Mouse (Mus musculus) lung, postnatal 10 days (tissue): ENCODE data around the gene Cort.
"Not testable (repeated sequence)": the region's sequence is repeated elsewhere in the genome, so short reads cannot be mapped to it uniquely, and the experiment has no call there.

Source experiments
- DNase-seq: peaks from one replicate; pipeline ENCODE4 v3.0.0; 2021

Gene Cort

GRCm38 (mm10) chr4:149145151-149145550 lies 18.6 kb upstream of the Cort start:
- no peak for DNase-seq

DNA sequence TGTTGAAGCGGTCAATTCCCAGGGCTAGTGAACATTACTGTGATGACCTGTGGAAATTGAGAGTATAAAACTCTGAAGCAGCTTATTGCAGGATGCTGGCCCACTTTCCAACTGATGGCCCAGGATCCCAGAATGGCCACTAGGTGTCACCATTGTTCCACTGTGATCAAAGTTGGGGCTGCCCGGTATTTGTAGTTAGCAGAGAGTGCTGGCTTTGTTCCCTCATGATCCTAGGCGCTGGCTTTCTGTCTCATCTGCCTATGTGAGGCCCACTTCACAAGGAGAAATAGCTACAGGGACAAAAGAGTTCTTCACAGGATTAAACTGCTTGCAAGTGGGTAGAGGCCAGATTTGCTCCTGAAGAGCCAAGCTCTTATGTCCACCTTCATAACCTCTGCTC lies 17.9 kb upstream of the Cort start:
- peak; percentile 89 for DNase-seq

DNA sequence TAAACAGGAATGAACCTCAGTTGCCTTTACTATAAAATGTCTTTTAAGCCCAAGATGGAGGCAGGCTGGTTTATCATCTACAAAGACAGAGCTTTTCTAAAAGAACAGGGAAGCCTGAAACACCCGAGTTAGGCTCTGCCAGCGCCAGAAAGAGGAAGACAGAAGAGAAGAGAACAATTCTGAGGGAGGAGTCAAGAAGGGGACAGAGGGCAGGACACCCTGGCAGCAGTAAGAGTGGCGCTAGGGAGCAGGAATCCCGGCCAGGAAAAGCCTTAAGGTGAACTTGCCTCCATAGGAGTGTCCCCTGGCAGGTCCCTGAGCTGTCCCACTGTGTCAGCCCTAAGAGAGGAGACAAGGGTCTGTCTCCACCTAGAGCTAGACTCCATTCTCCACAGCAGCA lies 17.0 kb upstream of the Cort start:
- no peak for DNase-seq

GRCm38 (mm10) chr4:149138515-149138914 lies 12.0 kb upstream of the Cort start:
- no peak for DNase-seq

DNA sequence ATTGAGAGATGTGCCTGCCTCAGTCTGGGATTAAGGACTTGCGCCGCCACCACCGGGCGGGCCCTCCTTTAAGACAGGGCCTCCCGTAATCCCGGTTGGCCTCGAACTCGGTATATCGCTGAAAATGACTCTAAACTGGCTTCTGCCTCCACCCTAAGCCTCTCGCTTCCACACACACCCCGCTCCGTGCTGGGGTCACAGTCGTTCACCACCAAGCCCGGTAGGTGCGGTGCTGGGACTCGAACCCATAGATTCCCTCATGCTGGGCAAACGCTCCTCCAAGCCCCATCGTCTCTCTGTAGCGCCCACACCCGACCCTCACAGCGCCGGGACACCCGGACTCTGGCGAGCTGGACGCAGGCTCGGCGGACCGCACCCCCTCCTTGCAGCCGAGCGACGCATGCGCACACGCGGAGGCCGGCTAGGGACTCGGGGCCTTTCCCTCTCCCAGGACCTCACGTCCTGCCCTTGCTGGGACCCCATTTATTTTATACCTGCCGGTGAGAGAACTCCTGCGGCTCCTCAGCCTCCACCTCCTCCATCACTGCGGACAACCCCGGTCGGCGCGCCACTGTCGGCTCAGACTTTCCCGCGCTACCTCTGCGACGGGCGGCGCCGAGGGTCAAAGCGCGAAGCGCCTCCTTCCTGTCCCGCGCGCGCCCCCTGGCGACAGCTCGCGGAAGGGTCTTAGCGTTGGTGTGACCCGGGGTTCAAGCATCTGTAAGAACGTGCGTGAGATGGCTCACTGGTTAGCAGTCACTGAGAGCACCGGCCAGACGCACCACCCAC lies 10.6 kb upstream of the Cort start, which contains the start of gene Cenps:
Cenps (minus strand) TSS at position 648 of the 789 bp plus-strand sequence.
- peak; percentile 95 for DNase-seq

GRCm38 (mm10) chr4:149136116-149136850 lies 9.7 kb upstream of the Cort start:
- no peak for DNase-seq

DNA sequence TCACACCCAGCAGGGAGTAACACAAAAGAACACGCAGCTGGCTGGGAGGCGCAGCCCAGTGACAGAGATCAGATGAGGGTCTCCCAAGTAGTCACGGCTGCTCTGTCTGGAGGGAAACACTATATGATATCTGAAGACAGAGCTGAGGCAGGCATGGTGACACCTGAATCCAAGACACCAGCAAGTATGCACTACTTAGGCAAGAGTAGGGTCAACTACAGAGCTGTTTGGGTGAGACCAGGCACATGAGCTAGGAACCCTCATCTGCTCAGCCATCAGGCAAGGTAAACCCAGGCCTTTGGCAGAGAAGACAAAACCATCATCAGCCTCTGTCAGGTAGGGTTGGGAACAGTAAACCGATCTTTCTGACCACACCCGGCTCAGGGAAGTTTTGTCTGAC lies 6.8 kb upstream of the Cort start:
- DNase-seq = no peak

DNA sequence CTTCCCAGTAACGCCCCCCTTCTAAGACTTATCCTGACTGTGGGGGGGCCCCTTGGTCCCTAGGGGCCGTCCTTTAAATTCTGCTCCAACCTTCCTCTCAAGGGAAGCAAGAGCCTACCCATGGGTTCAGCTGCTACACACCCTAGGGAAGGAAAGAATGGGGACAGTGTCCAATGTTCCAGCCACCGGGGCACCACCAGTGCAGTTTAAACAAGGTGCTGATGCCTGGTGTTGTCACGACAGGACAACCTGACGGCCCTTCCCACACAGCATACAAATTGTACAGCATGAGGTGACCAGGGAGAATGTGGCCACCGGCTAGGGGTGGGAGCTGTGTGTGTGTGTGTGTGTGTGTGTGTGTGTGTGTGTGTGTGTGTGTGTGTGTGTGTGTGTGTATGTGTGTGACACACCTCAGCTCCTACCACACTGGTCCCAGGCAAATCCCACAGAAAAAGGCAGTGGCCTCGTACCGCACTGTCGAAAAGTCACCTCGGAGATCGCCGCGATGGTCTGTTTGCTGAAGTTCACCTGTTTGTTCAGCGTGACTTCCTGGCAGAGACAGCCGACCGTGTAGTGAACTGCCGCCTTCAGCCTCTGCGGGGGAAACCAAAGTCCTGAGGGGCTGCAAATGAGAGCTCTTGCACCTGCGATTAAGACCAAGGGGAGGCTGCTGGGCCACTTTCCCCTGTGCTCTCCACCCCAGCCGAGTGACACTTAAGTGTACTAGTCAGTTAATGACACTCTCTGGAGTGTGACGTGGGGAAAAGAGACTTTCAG lies 5.4 kb upstream of the Cort start:
- DNase-seq = no peak

DNA sequence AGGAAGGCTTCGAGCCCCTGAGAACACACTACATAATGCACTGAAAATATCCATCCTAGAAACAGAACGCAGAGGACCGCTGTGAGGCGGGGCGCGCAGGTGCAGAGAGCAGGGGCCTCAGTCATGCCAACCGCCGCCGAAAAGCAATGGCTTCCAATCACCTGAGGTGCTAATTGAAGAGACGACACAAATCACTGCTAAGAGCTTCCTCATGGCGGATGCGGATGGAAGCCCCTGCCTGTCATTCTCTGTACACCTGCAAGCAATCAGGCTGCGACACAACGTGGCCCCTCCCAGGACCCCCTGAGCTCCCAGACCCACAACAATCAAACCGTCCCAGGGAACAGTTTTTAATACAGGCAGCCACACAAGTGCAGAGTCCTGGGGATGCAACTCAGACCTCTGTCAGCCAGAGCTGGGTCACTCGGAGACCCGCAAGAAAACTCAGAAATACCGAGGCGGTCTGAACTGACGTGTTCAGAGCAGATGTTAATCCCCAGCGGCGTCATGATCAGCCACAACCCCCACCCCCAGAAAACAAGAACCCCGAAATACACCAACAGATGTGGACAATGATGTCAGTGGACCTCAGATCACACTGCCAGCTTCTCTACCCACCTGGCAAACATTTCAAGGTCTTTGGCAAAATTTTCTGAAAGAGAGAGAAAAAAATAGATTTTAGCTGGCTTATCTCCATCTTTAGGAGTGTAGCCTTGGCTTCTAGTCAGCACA lies 4.6 kb upstream of the Cort start:
- no peak for DNase-seq

- DNase-seq = no peak
Observed at GRCm38 (mm10) chr4:149128467-149128866, 1.9 kb upstream of the Cort start.

DNA sequence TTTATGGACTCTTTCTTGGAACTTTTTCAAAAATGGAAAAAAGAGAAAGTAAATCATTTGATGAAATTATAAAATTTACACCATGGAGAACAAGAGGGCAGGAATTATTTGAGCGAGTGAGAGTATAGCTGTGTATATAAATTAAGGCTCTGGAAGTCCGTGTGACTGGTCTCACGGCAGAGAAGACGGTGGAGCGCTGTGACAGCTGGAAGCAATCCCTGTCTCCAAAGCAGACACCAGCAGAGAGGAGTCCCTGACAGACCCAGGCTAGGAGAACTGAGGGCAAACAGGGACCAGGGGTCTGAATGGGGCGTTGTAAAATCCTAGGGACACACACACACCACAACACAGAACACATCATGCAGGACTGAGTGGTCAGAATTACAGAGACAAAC lies 451 bp downstream of the Cort start:
- no peak for DNase-seq

GRCm38 (mm10) chr4:149125341-149126114 lies 1.0 kb downstream of the Cort start:
- no peak for DNase-seq

DNA sequence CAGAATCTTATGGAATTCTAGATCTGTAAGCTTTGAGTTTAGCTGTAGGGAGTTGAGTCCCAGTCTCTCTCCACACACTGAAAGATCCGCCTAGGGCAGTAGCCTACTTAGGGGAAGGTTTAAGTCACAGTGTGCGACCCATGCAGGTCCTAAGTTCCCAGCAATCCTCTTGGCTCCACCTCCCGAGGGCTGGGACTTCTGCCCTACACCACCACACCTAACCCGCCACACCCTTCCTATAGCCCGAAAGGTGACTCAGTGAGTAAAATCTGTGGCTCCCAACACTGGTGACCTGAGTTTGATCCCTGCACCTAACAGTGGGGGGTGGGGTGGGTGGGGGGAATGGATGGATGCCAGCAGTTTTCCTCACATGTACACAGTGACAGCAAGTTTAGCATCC lies 3.1 kb downstream of the Cort start:
- DNase-seq = no peak

DNA sequence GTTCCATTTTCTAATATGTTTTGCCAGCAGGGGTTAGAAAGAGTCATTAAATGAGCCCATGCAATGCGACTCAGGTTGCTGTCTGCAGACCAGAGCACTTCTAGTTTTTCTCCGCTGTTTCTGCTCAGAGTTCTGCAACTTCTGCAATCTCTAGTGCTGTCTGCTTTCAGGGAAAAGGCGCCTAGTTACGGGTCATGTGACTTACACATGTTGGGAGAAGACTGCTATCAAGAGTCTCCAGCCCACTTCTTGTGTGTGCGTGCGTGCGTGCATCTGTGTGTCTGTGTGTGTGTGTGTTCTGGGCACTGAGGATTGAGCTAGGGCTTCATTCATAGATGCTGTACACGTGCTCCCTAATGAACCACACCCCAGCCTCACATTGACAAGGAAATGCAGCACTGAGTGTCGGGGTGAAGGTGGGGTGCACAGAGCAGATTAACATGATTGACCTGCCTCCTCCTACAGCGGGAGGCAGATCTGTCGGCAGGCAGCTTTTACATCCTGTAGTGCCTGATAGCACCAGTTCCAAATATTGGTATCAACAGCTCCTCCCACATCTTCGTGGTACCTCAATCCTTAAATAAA lies 6.5 kb downstream of the Cort start:
- not testable (repeated sequence) for DNase-seq

- DNase-seq = peak; percentile 96
Observed at GRCm38 (mm10) chr4:149103875-149104561, 22.5 kb downstream of the Cort start, which contains the start of gene Dffa. Gene Dffa, plus strand, starts transcription at chr4:149104146.

- DNase-seq = no peak
Observed at GRCm38 (mm10) chr4:149101456-149101855, 25.1 kb downstream of the Cort start.

DNA sequence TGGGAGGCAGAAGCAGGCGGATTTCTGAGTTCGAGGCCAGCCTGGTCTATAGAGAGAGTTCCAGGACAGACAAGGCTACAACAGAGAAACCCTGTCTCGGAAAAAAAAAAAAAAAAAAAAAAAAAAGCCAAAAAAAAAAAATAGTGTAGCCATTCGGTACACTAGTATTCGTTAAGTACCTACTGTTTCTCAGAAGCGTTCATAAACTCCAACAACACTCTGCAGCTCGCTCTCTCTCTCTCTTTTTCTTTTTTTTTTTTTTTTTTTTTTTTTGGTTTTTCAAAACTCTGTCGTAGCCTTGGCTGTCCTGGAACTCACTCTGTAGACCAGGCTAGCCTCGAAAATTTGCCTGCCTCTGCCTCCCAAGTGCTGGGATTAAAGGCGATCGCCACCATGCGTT lies 26.1 kb downstream of the Cort start:
- DNase-seq = not testable (repeated sequence)

- DNase-seq = peak; percentile 96
Observed at GRCm38 (mm10) chr4:149099369-149100017, 27.1 kb downstream of the Cort start, which contains the start of gene Pex14. Gene Pex14, minus strand, starts transcription at chr4:149099876.

- DNase-seq = no peak
Observed at GRCm38 (mm10) chr4:149098571-149098970, 28.0 kb downstream of the Cort start.

GRCm38 (mm10) chr4:149097956-149098355 lies 28.6 kb downstream of the Cort start:
- DNase-seq = no peak
